Mouse (Mus musculus) liver (tissue): ENCODE results near the gene Rfx2.
A peak's percentile ranks its signal among the peaks of the same experiment; 100 is the strongest.

Experiments
- DNase-seq: peaks from one replicate; pipeline ENCODE4 v3.0.0-alpha.2; 2020; ENCODE audit warnings: mixed read lengths

Gene Rfx2

GRCm38 (mm10) chr17:56751404-56752072 is 79.3 kb downstream of the Rfx2 start:
- peak; percentile 74 for DNase-seq

DNA sequence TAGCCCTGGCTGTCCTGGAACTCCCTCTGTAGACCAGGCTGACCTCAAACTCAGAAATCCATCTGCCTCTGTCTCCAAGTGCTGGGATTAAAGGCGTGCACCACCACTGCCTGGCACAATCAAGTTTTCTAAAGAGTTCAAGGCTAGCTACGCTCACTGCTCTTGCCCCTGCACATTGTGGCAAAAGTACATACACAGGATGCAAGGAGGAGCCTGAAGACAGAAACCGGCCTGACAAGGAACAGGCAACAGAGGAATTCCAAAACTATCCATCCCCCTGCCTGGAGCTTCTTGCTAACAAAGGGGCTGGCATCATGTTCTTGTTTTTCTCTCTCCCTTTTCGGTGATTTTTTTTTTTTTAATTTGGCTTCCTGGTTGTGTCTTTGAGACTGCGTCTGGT is 86.6 kb downstream of the Rfx2 start:
- no peak for DNase-seq

- no peak for DNase-seq
Observed at GRCm38 (mm10) chr17:56740788-56741160, 90.0 kb downstream of the Rfx2 start.

- DNase-seq: no peak
Observed at GRCm38 (mm10) chr17:56740118-56740787, 90.6 kb downstream of the Rfx2 start.

DNA sequence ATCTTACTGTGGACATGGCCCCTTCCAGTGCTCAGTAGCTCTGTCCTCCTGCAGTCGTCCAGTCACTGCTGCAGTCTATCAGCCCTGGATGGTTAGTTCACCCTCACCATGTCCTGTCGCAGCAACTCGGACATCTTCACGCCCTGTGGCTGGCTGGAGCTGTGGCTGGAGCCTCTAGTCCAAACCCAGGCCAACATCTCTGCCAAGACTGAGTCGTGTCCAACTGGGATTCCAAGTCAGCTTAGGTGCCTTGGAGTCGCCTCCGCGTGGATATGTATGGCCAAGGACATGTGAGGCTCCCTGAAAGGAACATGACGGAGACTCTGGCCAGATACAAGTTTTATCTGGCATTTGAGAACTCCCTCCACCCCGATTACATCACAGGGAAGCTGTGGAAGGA is 92.6 kb downstream of the Rfx2 start:
- no peak for DNase-seq

- peak; percentile 57 for DNase-seq
Observed at GRCm38 (mm10) chr17:56736534-56736933, 94.3 kb downstream of the Rfx2 start.

DNA sequence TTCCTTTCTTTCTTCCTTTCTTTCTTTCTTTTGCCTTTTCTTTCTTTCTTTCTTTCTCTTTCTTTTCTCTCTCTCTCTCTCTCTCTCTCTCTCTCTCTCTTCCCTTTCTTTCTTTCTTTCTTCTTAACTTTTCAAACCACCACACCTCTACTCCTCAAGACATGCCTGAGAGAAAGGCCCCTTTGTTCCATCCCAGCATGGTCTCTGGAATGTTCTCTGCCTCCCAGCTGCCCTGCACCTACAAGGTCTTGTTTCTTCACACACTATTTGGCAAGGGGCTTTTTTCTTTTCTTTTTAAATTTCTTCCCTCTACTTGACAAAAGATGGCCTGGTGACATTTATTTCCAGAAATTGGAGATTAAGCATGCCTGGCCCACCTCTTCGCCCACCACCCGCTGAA is 101.2 kb downstream of the Rfx2 start:
- DNase-seq: no peak

GRCm38 (mm10) chr17:56729151-56729550 is 101.7 kb downstream of the Rfx2 start:
- no peak for DNase-seq

GRCm38 (mm10) chr17:56728117-56728516 is 102.7 kb downstream of the Rfx2 start:
- DNase-seq: peak; percentile 33

- peak; percentile 66 for DNase-seq
Observed at GRCm38 (mm10) chr17:56727659-56728058, 103.2 kb downstream of the Rfx2 start.

- DNase-seq: no peak
Observed at GRCm38 (mm10) chr17:56727029-56727649, 103.7 kb downstream of the Rfx2 start.
